Comparison of ENCODE assay signal across 15 mouse cellular contexts in the genomic region with DNA sequence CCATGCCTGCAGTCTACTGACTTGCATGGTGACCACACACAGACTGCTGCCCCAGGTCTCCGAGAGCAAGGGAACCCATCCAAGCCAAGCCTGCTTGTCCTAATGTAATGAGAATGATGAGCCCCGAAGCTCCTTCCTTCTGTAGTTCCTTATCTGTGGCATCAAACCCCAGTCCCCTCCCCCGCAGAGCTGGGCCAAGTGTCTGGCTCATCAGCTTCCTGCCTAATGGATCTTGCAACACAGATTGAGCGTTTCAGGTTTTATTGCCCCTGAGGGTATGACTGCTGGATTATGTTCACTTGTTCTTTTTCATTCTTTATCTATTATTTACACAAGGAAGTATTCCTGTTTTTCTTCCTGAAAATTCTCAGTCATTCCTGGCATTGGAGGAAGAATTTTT.
DNase-seq lines count a peak whose midpoint lies in the region; TF ChIP-seq lines count a peak whose summit lies in the region.
"Had no signal": no experiment of that assay in that cellular context is flagged by ENCODE, and none has a peak within 500 bp of the region (broad histone marks: within the 10 kb centered on the region; RNA-seq: fewer than 3 reads in every experiment).

No protein-coding gene starts in this region.

- TF ChIP-seq CTCF in gastrocnemius, adult 2 months (IDR thresholded peaks at IDR 0.05), result no peak

- no peak overlapping the region for H3K4me3 ChIP-seq in gastrocnemius, adult 2 months
- H3K4me3 ChIP-seq: embryonic facial prominence, embryonic 12.5 days; limb, embryonic 15.5 days; megakaryocyte, embryonic 14.5 days had no signal

- DNase-seq in gastrocnemius, adult 2 months, result peak; percentile 19
- no peak for DNase-seq in gastrocnemius, postnatal 25 days
- peak; percentile 5 for DNase-seq in kidney, postnatal 14 days
- no peak for DNase-seq in kidney, postnatal 25 days
- peak; percentile 19 for DNase-seq in fat pad, adult 2 months (ENCODE audit: extremely low read depth, low read depth, low spot score)
- peak; percentile 2 for DNase-seq in retina, embryonic 14.5 days (ENCODE audit: low spot score)
- no peak for DNase-seq in spleen, postnatal 4 days (ENCODE audit: low spot score in 2 of 2)
- DNase-seq: cerebellum, adult 9-11 months; gastrocnemius, postnatal 10 days; heart, postnatal 14 days; lung, postnatal 10 days; thymus, postnatal 4 days had no signal

- H3K27ac ChIP-seq in gastrocnemius, adult 2 months, result no peak overlapping the region
- H3K27ac ChIP-seq: embryonic facial prominence, embryonic 12.5 days; limb, embryonic 15.5 days had no signal

- intact Hi-C loops in gastrocnemius, adult 2 months (cut with DNase I), result no loop called here

Comparison
In these comparisons a context has a peak if more than half of its experiments do, and no peak if none do; other contexts are left out.
1. DNase-seq: peak in gastrocnemius, adult 2 months (single experiment), kidney, postnatal 14 days (single experiment), fat pad, adult 2 months (single experiment) and retina, embryonic 14.5 days (single experiment); none in gastrocnemius, postnatal 25 days (single experiment), kidney, postnatal 25 days (0 of 2) and spleen, postnatal 4 days (0 of 2).